Mouse (Mus musculus): ENCODE results near the gene Cyb5d2. TPM values are rescaled to one million over a fixed set of nuclear protein-coding genes. Genes with fewer than 3 reads are reported as not detected.
"Not testable (repeated sequence)": the region's sequence is repeated elsewhere in the genome, so short reads cannot be mapped to it uniquely, and the experiment has no call there.

Gene Cyb5d2
- polyA plus RNA-seq, 1 experiment from 2014 or later, result 5.4 TPM

- H3K4me3 ChIP-seq (ENCODE audit: inconsistent target), result no peak overlapping the region
- no peaks in the 10 kb centered on the region for H3K36me3 ChIP-seq (ENCODE audit: inconsistent target)
- H3K27ac ChIP-seq, result no peak overlapping the region
- peaks cover 98% of the 10 kb centered on the region for H3K79me2 ChIP-seq (ENCODE audit: inconsistent target)
Measured at GRCm38 (mm10) chr11:72801182-72801581, 5.2 kb upstream of the Cyb5d2 start.

GRCm38 (mm10) chr11:72798112-72798511 is 2.2 kb upstream of the Cyb5d2 start:
- Histone ChIP-seq H3K79me2 (ENCODE audit: inconsistent target) (peaks cover 67% of the 10 kb centered on the region), H3K27ac (no peak overlapping the region), H3K4me3 (ENCODE audit: inconsistent target) (no peak overlapping the region), H3K36me3 (ENCODE audit: inconsistent target) (no peaks in the 10 kb centered on the region)

GRCm38 (mm10) chr11:72796773-72797338 is 914 bp upstream of the Cyb5d2 start:
- H3K79me2 ChIP-seq (ENCODE audit: inconsistent target), result peaks cover 55% of the 10 kb centered on the region
- peak overlapping the region; percentile 81 for H3K4me3 ChIP-seq (ENCODE audit: inconsistent target)
- no peaks in the 10 kb centered on the region for H3K36me3 ChIP-seq (ENCODE audit: inconsistent target)
- no peak overlapping the region for H3K27ac ChIP-seq
- WGBS (ENCODE audit: missing documents), result 16% methylated on average over 10 of the region's 10 CpGs

GRCm38 (mm10) chr11:72796296-72796687 is 350 bp upstream of the Cyb5d2 start:
- no peaks in the 10 kb centered on the region for H3K36me3 ChIP-seq (ENCODE audit: inconsistent target)
- 2% methylated on average over 42 of the region's 42 CpGs for WGBS (ENCODE audit: missing documents)

GRCm38 (mm10) chr11:72795149-72795454 is 840 bp downstream of the Cyb5d2 start:
- 12% methylated on average over 14 of the region's 14 CpGs for WGBS (ENCODE audit: missing documents)
- Histone ChIP-seq H3K36me3 (ENCODE audit: inconsistent target) (no peaks in the 10 kb centered on the region), H3K79me2 (ENCODE audit: inconsistent target) (peaks cover 37% of the 10 kb centered on the region), H3K4me3 (ENCODE audit: inconsistent target) (peak overlapping the region; percentile 81), H3K27ac (peak overlapping the region; percentile 89)

More at GRCm38 (mm10) chr11:72796296-72796687, 350 bp upstream of the Cyb5d2 start:
- H3K27ac ChIP-seq, result no peak overlapping the region
- peaks cover 49% of the 10 kb centered on the region for H3K79me2 ChIP-seq (ENCODE audit: inconsistent target)
- peak overlapping the region; percentile 81 for H3K4me3 ChIP-seq (ENCODE audit: inconsistent target)

GRCm38 (mm10) chr11:72792033-72792432 is 3.9 kb downstream of the Cyb5d2 start:
- Histone ChIP-seq H3K27ac (no peak overlapping the region), H3K36me3 (ENCODE audit: inconsistent target) (no peaks in the 10 kb centered on the region), H3K79me2 (ENCODE audit: inconsistent target) (peaks cover 7% of the 10 kb centered on the region), H3K4me3 (ENCODE audit: inconsistent target) (no peak overlapping the region)

GRCm38 (mm10) chr11:72782503-72782902 is 13.4 kb downstream of the Cyb5d2 start:
- H3K79me2 ChIP-seq (ENCODE audit: inconsistent target), result no peaks in the 10 kb centered on the region
- H3K4me3 ChIP-seq (ENCODE audit: inconsistent target), result no peak overlapping the region
- no peak overlapping the region for H3K27ac ChIP-seq
- 74% methylated on average over 3 of the region's 3 CpGs for WGBS (ENCODE audit: missing documents)
- H3K36me3 ChIP-seq (ENCODE audit: inconsistent target), result no peaks in the 10 kb centered on the region

GRCm38 (mm10) chr11:72782103-72782502 is 13.8 kb downstream of the Cyb5d2 start:
- no peaks in the 10 kb centered on the region for H3K79me2 ChIP-seq (ENCODE audit: inconsistent target)
- no peak overlapping the region for H3K4me3 ChIP-seq (ENCODE audit: inconsistent target)
- 33% methylated on average over 2 of the region's 2 CpGs for WGBS (ENCODE audit: missing documents)
- no peak overlapping the region for H3K27ac ChIP-seq
- no peaks in the 10 kb centered on the region for H3K36me3 ChIP-seq (ENCODE audit: inconsistent target)

GRCm38 (mm10) chr11:72778957-72779356 is 17.0 kb downstream of the Cyb5d2 start:
- H3K4me3 ChIP-seq (ENCODE audit: inconsistent target), result no peak overlapping the region
- no peaks in the 10 kb centered on the region for H3K36me3 ChIP-seq (ENCODE audit: inconsistent target)
- no peak overlapping the region for H3K27ac ChIP-seq
- H3K79me2 ChIP-seq (ENCODE audit: inconsistent target), result no peaks in the 10 kb centered on the region

- H3K4me3 ChIP-seq (ENCODE audit: inconsistent target); H3K27ac ChIP-seq; H3K79me2 ChIP-seq (ENCODE audit: inconsistent target): not testable (repeated sequence)
- WGBS (ENCODE audit: missing documents), result 67% methylated on average over 1 of the region's 1 CpGs
- H3K36me3 ChIP-seq (ENCODE audit: inconsistent target), result peaks cover 16% of the 10 kb centered on the region
Measured at GRCm38 (mm10) chr11:72772611-72773010, 23.3 kb downstream of the Cyb5d2 start.

GRCm38 (mm10) chr11:72771461-72771860 is 24.5 kb downstream of the Cyb5d2 start:
- no peak overlapping the region for H3K27ac ChIP-seq
- no peak overlapping the region for H3K4me3 ChIP-seq (ENCODE audit: inconsistent target)
- peaks cover 22% of the 10 kb centered on the region for H3K36me3 ChIP-seq (ENCODE audit: inconsistent target)
- H3K79me2 ChIP-seq (ENCODE audit: inconsistent target), result no peaks in the 10 kb centered on the region
- 87% methylated on average over 4 of the region's 4 CpGs for WGBS (ENCODE audit: missing documents)

GRCm38 (mm10) chr11:72770816-72771215 is 25.1 kb downstream of the Cyb5d2 start:
- 96% methylated on average over 4 of the region's 5 CpGs for WGBS (ENCODE audit: missing documents)
- no peak overlapping the region for H3K4me3 ChIP-seq (ENCODE audit: inconsistent target)
- H3K36me3 ChIP-seq (ENCODE audit: inconsistent target), result peaks cover 22% of the 10 kb centered on the region
- H3K79me2 ChIP-seq (ENCODE audit: inconsistent target), result no peaks in the 10 kb centered on the region
- no peak overlapping the region for H3K27ac ChIP-seq

GRCm38 (mm10) chr11:72770324-72770723 is 25.6 kb downstream of the Cyb5d2 start:
- Histone ChIP-seq H3K27ac (no peak overlapping the region), H3K4me3 (ENCODE audit: inconsistent target) (no peak overlapping the region), H3K79me2 (ENCODE audit: inconsistent target) (no peaks in the 10 kb centered on the region), H3K36me3 (ENCODE audit: inconsistent target) (peaks cover 22% of the 10 kb centered on the region)
- 92% methylated on average over 3 of the region's 3 CpGs for WGBS (ENCODE audit: missing documents)

- H3K27ac ChIP-seq, result no peak overlapping the region
- whole genome bisulfite sequencing (ENCODE audit: missing documents), result 90% methylated on average over 2 of the region's 3 CpGs
- H3K79me2 ChIP-seq (ENCODE audit: inconsistent target), result no peaks in the 10 kb centered on the region
- peaks cover 29% of the 10 kb centered on the region for H3K36me3 ChIP-seq (ENCODE audit: inconsistent target)
- H3K4me3 ChIP-seq (ENCODE audit: inconsistent target), result no peak overlapping the region
Measured at GRCm38 (mm10) chr11:72769061-72769460, 26.9 kb downstream of the Cyb5d2 start.

GRCm38 (mm10) chr11:72767716-72768115 is 28.2 kb downstream of the Cyb5d2 start:
- peaks cover 43% of the 10 kb centered on the region for H3K36me3 ChIP-seq (ENCODE audit: inconsistent target)
- no peaks in the 10 kb centered on the region for H3K79me2 ChIP-seq (ENCODE audit: inconsistent target)
- 97% methylated on average over 8 of the region's 8 CpGs for WGBS (ENCODE audit: missing documents)
- H3K27ac ChIP-seq, result no peak overlapping the region
- no peak overlapping the region for H3K4me3 ChIP-seq (ENCODE audit: inconsistent target)

GRCm38 (mm10) chr11:72764270-72764669 is 31.7 kb downstream of the Cyb5d2 start:
- Histone ChIP-seq H3K79me2 (ENCODE audit: inconsistent target) (no peaks in the 10 kb centered on the region), H3K36me3 (ENCODE audit: inconsistent target) (peaks cover 71% of the 10 kb centered on the region), H3K27ac (no peak overlapping the region), H3K4me3 (ENCODE audit: inconsistent target) (no peak overlapping the region)
- 87% methylated on average over 4 of the region's 4 CpGs for WGBS (ENCODE audit: missing documents)
